Mouse (Mus musculus) right cerebral cortex, adult 2 months (tissue): ENCODE measurements around the gene Pcdh17.

ENCODE experiments used
- DNase-seq, 2 experiments: peaks; one replicate each; pipeline ENCODE4 v3.0.0; 2021 to 2022; ENCODE audit warnings: low spot score in 2 of 2

Pcdh17 gene

DNA sequence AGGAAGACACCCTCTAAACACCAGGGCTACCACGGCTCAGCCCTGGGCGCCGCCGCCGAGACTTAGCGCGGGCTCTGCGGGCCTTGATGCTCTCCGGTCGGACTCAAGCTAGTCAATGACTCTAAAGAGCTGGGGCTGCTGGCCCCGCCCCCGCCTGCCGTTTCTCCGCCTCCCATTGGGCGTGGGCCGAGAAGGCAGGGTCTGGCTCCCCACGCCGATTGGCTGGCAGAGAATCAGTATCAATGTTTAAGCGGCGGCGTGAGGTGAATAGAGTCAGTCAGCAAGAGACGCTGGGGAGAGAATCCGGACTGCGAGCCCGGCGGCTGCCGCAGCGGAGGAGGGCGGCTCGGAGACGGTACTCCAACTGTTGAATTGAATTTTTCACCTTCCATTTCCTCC, at the start of gene Pcdh17:
Pcdh17 (plus strand) TSS at position 276 of the 399 bp plus-strand sequence.
- DNase-seq, result peak; percentile 95 to 97

DNA sequence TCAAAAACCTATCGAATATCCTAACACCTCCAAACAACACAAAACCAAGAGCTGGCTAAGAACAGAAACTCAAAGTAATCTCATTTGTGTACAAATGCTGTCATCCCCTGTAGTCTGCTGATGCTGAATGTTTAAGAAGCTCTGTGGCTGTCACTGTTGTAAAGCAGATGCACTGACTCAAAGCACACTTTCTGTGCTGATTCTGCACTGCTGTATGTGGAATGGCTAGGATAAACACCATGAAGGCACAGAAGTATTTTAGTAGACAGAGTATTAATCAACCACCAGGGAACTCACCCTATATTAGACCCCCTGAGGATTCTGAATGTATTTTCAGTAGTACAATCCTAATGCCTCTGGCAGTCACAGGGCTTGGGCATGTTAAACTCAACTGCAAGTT, 46.2 kb upstream of the Pcdh17 start:
- DNase-seq, result no peak

DNA sequence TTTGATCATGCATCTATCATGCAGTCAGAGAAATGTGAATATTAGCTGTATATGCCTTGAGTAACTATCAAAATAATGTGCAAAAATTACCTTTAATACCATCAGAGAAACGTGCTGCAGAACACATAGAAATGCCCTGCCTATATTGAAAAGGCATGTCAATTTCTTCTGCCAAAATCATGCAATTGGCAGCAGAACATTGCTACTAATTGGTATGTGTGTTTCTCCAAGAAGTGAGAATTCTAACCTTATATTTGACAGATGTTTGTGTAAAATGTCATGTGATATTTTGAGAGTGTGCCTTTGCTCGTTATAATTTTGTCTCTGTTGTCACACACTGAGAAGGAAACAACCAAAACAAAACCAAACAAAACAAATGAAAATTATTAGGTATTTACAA, 18.6 kb upstream of the Pcdh17 start:
- no peak for DNase-seq

DNA sequence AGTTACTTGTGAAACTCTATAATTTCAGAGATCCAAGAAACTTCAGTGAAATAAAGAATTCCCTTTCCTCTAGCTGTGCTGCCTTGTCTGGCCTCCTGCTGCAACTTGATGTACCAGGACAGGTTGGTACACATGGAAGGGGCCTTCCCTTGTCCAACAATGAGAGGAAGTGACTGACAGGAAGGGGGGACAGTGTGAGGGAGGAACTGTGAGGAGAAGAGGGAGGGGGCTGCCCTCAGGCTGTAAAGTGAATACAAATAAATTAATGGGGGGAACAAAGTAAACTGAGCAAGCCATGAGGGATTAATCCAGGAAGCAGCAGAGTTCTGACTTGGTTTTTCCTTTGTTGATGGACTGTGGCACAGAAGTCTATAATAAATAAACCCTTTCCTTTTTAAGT, 16.7 kb upstream of the Pcdh17 start:
- no peak for DNase-seq

DNA sequence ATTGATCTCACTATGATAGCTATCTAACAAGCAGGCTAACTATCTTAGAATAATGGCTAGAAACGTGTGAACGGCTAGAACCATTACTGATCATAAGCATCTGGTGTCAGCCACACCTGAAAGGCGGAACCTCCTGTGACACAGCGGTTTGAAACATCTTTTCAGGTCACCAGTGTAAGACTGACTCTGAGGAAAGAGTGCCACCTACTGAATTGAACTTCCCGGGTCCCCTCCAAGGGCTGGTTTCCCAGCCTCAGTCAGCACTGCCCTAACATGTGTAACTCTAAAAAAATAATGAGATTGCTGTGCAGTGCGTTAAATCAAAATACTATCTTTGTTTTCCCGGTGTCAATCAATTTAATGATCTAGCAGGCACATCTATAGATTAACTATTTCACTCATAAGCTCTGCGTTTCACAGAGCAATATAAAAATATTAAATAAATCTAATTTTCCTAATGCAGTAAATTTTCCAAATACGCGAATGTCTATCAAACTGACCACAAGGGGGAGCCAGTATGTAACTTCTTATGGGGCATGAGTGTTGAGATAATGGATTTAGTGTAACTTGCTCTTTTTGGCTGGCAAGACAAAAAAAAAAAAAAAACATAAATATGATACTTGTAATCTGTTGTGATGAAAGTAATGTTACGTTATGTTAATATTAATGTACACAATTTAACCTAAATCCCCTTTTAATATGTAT, 5.1 kb upstream of the Pcdh17 start:
- DNase-seq, result peak in 1 of 2 experiments; percentile 55

DNA sequence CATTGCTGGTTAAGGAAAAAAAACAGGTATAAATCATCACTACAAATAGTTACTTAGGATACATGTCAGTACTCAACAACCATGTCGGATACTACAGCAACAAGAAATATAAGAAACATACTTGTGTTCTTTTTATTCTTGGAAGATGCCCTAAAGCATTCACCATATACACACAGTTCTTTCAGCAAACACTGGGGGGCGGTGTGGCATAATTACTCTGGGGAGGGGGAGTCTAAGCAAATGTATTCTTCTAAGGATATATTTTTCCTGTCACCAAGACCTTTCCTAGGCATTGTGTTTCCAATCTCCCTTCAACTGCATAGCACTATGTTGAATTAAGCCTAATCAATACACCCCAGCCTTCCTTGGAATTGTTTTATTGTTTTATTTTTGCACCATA, 2.5 kb upstream of the Pcdh17 start:
- DNase-seq, result peak in 1 of 2 experiments; percentile 45

DNA sequence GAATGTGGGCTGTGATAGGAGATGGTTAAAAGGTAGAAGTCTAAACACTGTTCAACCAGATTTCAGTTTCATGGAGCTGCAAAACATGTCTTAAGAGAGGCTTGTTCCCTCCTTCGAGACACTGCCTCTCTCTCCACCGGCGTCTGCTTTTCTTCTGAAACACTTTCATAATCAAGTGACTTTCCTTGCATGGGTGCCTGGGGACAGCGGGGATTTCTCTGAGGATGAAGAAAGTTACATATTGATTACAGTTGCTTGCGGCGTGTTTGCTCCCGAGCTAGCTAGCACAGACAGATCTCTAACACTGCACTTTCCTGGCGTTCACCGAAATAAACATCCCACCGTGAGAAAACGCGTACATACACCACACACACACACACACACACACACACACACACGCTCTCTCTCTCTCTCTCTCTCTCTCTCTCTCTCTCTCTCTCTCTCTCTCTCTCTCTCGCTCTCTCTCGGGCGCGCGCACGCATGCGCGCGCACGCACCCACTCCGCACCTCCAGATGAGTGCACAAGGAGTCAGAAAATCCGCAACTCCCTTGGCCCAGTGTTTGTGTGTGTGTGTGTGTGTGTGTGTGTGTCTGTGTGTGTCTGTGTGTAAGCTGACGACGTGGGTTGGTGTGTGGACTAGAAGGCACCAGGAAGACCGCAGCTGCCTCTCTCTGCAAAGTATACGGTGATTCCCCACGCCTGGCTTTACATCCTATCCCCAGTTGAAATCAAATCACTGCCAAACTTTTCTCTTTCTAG, 655 bp upstream of the Pcdh17 start:
- peak; percentile 54 to 60 for DNase-seq

DNA sequence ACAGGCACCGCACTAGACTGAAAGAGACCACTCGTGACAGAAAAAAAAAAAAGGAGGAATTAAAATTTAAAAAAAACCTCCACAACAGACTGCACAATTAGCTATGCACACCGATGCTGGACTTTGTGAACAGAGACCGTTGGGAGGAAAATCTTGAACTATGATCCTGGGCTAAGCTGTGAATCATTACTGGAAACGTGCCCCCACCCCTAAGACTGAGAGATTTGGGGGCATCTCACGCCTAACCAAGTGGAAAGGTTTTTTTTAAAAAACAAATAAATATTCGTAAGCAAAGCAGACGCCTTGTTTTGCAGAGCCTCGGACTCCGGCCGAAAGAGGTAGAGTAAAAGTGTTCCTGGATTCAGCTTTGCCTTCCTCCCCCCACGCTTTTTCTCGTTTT, 398 bp downstream of the Pcdh17 start:
- DNase-seq, result no peak

DNA sequence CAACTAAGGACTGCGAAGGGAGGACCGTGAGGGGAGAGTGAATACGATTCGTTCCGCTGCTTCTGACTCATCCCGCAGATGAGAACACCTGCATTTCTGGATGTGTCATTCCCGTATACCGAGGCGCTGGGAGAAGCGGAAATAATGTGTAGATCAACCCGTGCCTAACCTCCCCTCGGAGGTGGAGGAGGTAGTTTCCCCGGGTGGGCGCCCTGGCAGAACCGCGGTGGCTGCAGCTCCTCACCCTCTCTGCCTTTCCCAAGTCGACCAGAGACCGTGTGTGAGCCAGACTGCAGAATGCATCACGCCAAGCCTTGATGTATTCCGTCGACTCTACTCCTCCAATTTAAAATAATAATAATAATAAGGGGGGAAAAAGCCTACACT, 906 bp downstream of the Pcdh17 start:
- DNase-seq, result peak; percentile 56 to 66

DNA sequence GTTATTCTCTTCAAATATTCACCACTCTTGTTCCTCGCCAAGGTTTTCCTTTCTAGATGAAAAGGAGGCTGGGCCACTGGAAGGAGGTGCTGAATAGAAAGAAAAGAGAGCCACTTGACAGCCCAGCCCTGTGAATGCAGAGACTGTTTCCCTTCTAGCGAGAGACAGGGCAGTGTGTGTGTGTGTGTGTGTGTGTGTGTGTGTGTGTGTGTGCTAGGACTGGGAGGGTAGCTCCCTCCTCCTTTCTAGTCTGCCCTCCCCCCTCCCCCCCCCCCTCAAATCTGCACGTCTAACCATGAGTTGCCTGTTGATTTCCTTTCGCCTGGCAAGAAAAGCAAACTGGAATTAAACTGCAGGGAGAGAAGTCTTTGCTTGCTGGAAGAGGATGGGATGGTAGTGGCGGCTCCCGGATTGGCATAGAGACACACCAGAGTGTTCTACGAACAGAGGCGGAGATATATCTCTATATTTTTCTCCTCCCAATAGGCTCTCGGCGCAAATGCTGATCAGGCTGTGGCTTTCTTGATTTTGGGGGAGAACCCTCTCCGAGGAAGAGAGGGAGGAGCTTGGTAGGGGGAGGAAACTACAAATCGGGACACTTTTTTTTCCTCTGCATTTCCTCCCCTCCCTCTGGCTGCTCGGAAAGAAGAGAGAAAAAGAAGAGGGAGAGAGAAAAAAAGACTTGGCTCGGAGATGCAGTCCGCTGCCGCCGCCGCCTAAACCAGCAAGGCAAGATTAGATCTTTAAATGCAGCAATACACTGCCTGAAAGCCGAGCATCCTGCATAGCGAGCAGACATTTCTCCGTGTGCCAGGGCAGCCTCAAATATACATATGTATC, 1.5 kb downstream of the Pcdh17 start:
- peak; percentile 53 to 62 for DNase-seq

DNA sequence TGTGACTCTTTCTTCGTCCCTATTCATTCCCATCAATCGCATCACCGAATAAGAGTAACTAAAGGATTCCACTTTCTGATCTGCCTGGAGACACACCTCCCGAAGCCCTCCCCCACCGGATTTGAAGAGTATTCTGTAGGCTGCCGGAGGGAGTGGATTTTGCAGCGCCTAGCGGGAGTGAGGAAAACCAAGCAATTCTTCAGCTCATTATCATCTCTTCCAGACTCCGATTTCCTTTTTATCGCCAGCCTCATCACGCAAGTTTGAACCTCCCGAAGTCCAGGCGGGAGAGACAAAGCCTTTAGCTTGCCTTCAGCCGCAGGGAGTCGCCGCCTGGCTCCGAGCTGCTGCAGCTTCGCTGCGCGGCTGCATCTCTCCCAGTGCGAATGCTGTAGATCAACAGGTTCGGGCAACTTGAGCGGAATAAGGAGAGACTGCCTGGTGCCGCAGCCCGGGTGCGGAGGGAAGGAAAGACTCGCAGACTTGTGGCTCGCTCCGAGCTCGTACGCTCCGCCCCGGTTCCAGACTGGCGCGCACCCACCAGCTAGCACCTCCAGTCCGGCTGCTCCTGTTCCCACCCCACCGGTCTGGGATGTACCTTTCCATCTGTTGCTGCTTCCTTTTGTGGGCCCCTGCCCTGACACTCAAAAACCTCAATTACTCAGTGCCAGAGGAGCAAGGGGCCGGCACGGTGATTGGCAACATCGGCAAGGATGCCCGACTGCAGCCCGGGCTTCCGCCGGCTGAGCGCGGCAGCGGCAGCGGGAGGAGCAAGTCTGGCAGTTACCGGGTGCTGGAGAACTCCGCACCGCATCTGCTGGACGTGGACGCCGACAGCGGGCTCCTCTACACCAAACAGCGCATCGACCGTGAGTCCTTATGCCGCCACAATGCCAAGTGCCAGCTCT, 2.4 kb downstream of the Pcdh17 start:
- DNase-seq, result peak; percentile 64 to 72

DNA sequence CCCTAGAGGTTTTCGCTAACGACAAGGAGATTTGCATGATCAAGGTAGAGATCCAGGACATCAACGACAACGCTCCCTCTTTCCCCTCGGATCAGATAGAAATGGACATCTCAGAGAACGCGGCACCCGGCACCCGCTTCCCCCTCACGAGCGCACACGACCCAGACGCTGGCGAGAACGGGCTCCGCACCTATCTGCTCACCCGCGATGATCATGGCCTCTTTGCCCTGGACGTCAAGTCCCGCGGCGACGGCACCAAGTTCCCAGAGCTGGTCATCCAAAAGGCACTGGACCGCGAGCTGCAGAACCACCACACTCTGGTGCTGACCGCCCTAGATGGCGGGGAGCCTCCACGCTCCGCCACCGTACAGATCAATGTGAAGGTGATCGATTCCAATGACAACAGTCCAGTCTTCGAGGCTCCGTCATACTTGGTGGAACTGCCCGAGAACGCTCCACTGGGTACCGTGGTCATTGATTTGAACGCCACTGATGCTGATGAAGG, 3.1 kb downstream of the Pcdh17 start:
- peak in 1 of 2 experiments; percentile 16 for DNase-seq

DNA sequence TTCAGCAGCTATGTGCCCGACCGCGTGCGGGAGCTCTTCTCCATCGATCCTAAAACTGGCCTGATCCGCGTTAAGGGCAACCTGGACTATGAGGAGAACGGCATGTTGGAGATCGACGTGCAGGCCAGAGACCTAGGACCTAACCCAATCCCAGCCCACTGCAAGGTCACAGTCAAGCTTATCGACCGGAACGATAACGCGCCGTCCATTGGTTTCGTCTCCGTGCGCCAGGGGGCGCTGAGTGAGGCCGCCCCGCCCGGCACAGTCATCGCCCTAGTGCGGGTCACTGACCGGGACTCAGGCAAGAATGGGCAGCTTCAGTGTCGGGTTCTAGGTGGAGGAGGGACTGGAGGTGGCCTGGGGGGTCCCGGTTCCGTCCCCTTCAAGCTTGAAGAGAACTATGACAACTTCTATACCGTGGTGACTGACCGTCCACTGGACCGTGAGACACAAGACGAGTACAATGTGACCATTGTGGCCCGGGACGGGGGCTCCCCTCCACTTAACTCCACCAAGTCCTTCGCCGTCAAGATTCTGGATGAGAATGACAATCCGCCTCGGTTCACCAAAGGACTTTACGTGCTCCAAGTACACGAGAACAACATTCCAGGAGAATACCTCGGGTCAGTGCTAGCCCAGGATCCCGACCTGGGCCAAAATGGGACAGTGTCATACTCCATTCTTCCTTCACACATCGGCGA, 3.7 kb downstream of the Pcdh17 start:
- DNase-seq, result peak; percentile 57 to 66

DNA sequence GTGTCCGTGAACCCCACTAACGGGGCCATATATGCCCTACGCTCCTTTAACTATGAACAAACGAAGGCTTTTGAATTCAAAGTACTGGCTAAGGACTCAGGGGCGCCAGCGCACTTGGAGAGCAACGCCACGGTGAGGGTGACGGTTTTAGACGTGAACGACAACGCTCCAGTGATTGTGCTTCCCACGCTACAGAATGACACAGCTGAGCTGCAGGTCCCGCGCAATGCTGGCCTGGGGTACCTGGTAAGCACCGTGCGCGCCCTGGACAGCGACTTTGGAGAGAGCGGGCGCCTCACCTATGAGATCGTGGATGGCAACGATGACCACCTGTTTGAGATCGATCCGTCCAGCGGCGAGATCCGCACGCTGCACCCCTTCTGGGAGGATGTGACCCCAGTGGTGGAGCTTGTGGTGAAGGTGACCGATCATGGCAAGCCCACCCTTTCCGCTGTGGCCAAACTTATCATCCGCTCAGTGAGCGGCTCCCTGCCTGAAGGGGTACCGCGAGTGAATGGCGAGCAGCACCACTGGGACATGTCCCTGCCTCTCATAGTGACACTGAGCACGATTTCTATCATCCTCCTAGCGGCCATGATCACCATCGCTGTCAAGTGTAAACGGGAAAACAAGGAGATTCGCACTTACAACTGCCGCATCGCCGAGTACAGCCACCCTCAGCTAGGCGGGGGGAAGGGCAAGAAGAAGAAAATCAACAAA, 4.5 kb downstream of the Pcdh17 start:
- DNase-seq, result peak; percentile 44 to 65

DNA sequence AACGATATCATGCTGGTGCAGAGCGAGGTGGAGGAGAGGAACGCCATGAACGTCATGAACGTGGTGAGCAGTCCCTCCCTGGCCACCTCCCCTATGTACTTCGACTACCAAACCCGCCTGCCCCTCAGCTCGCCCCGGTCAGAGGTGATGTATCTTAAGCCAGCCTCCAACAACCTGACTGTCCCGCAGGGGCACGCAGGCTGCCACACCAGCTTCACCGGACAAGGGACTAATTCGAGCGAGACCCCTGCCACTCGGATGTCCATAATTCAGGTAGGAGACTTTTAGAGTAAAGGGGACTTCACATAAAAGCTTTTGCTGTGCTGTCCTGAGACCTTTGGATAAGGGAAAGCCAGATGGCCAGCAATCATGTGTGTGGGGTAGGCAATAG, 5.0 kb downstream of the Pcdh17 start:
- peak in 1 of 2 experiments; percentile 13 for DNase-seq

DNA sequence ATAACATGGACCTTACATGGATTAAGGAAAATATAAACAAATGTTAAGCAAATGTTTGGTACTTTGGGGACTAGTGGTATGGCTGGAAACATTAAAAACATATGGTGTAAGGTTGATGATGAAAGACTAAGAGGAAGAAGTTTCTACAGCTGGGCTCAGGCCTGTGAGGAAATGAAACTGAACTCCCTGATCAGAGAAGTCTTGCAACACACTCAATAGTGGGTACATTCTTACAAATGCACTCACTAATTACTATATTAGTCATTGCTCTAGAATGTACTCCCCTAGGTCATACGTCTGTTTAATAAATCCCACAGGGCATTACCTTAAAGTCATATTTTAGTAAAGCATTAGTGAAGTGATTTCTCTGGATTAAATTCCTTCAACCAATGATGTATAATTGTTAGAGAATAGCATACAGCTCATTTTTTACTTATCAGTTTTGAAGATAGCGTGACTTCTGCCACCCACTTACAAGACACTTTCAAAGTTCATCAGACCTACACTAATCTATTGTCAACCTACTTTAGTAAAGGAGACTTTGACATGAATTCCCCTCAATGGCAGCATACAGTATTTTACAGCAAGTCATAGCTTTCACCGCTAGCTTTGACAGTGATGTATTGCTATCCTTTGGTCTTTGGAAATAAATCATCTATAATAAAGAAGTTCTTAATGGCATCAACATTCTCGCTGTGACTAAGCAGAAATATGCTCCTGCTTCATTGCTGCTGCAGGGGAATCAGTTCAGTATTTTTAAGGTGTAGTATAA, 10.9 kb downstream of the Pcdh17 start:
- DNase-seq, result no peak

DNA sequence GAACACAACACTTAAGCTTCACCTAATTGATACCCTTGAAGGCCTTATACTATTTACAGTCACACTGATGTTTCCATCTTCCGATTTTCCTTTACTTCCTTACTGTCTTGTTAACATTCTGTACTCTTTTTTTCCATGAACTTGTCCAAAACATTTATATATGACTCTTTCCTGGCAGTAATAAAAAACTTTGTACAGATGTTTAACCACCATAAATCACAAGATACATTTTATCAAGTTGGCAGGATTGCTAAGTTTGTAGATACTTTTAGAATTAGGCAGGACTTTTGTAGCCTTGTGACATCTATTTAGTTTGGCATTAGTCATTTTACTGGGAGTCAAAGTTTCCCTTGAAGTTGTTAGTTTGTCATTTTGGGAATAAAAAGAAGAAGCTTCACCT, 32.1 kb downstream of the Pcdh17 start:
- DNase-seq, result no peak

DNA sequence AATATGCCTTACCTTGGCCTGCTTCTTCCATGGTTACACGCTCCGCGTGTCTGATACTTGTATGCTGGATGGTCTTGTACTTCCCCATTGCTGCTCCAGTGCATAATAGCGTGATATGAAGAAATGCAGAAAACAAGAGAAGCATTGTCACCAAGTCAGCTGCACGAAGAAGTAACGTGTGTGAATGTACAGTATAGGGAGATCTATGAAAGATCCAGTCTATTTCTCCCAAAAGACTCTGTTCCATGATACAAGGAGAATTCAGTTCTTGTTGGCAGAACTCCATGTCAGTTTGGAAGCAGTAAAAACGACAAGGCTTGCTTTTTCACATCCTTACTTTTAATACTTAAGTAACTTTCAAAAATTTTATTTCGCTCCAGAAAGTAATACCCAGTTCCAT, 33.0 kb downstream of the Pcdh17 start:
- DNase-seq, result no peak

DNA sequence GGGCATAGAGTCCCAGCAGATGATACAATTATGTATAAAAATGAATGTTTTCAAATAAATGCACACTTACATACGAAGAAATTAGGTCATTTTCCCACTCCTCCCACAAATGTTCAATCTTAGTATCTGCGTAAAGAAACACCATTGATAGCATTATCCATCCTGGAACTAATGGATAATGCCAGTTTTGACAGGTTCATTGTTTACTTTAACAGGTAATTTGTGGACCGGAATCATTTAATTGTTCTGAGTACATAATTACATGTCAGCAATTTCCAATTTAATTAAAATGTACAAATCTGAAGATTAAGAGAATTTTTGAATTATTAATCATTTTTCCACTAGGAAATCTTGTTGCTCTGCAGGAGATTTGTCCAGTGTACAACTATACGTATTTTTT, 33.5 kb downstream of the Pcdh17 start:
- DNase-seq, result no peak
